Mouse (Mus musculus): Measurements from ENCODE around the gene D930020B18Rik. TPM values are rescaled to one million over a fixed set of nuclear protein-coding genes. Genes with fewer than 3 reads are reported as not detected.
A peak's percentile ranks its signal among the peaks of the same experiment; 100 is the strongest.

Gene D930020B18Rik
- polyA plus RNA-seq, 1 experiment, result not detected

DNA sequence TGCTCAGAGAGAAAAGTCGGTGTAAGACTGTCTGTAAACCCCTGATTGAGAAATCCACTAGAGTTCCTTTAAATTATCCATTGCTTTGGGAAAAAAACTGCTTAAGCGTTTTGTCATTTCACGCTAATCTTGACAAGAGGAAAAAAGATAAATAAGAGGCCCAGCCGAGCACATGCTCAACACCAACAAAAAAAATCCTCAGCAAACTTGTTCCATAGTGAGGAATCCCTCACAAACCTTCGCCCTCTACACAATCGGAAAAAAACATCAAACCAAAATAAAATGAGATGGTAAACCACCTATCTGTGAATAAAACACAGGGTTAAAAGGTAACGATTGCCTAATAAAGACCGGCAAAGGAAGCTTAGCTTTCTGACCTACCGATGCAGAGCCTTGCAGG, 16.4 kb upstream of the D930020B18Rik start:
- DNase-seq (ENCODE audit: low read depth in 1 of 2, low spot score in 2 of 2), result no peak
- Histone ChIP-seq H3K27me3 (ENCODE audit: control insufficient read depth, insufficient read depth, low read length) (no peaks in the 10 kb centered on the region), H3K4me3 (ENCODE audit: extremely low read depth, insufficient read depth, insufficient read length) (no peak overlapping the region), H3K4me1 (ENCODE audit: control insufficient read depth, insufficient read depth, insufficient read length) (peaks cover 3% of the 10 kb centered on the region), H3K36me3 (ENCODE audit: control insufficient read depth, insufficient read depth, low read length) (peaks cover 7% of the 10 kb centered on the region), H3K27ac (ENCODE audit: insufficient read depth, low read length) (no peak overlapping the region)
- 14% methylated on average over 9 of the region's 9 CpGs for WGBS
- TF ChIP-seq POLR2A (IDR thresholded peaks at IDR 0.05; ENCODE audit: low read depth, low read length), result no peak
- TF ChIP-seq CTCF (IDR thresholded peaks at IDR 0.05; ENCODE audit: extremely low read depth, insufficient read depth, insufficient read length, insufficient replicate concordance), result no peak

DNA sequence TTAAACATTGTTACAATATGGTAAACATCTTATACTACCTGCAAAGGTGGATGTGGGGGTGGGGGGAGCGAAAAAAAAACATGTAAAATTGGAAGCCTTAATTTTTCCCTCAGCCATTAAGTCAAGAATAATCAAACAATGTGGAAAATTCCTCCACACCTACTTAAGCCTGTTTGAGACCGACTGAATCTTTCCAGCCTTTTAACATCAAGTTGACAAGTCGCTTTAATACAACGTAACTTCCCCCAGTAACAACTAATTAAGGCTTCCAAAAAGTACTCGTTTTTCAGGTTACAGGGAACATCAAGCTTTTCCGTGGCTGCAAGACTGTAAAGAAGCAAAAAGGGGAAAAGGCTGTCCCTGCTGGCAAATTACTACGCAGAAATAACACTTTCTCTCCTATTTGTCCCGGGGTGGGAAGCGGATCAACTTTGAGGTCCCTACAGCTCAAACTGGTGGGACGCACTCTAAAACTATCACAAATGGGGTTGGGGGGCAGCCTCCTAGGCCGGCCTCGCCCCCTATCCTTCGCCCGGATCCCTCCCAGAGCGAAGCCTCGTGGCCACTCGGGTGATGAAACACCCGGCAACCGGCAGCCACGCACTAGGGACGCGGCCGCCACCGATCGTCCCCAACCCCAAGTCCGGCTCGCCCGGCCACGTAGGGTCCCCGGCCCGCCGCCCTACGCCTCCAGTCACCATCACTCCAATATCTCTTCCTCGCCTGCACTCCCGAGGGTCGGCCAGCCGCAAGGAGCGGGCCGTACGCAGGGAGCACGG, 15.8 kb upstream of the D930020B18Rik start:
- Histone ChIP-seq H3K36me3 (ENCODE audit: control insufficient read depth, insufficient read depth, low read length) (peaks cover 6% of the 10 kb centered on the region), H3K27ac (ENCODE audit: insufficient read depth, low read length) (peak overlapping the region; percentile 70), H3K4me1 (ENCODE audit: control insufficient read depth, insufficient read depth, insufficient read length) (peaks cover 3% of the 10 kb centered on the region), H3K4me3 (ENCODE audit: extremely low read depth, insufficient read depth, insufficient read length) (peak overlapping the region; percentile 87), H3K27me3 (ENCODE audit: control insufficient read depth, insufficient read depth, low read length) (no peaks in the 10 kb centered on the region)
- peak in 1 of 2 experiments; percentile 8 for DNase-seq (ENCODE audit: low read depth in 1 of 2, low spot score in 2 of 2)
- TF ChIP-seq CTCF (IDR thresholded peaks at IDR 0.05; ENCODE audit: extremely low read depth, insufficient read depth, insufficient read length, insufficient replicate concordance), result no peak
- no peak for TF ChIP-seq POLR2A (IDR thresholded peaks at IDR 0.05; ENCODE audit: low read depth, low read length)
- under 1% methylated on average over 41 of the region's 41 CpGs for WGBS

DNA sequence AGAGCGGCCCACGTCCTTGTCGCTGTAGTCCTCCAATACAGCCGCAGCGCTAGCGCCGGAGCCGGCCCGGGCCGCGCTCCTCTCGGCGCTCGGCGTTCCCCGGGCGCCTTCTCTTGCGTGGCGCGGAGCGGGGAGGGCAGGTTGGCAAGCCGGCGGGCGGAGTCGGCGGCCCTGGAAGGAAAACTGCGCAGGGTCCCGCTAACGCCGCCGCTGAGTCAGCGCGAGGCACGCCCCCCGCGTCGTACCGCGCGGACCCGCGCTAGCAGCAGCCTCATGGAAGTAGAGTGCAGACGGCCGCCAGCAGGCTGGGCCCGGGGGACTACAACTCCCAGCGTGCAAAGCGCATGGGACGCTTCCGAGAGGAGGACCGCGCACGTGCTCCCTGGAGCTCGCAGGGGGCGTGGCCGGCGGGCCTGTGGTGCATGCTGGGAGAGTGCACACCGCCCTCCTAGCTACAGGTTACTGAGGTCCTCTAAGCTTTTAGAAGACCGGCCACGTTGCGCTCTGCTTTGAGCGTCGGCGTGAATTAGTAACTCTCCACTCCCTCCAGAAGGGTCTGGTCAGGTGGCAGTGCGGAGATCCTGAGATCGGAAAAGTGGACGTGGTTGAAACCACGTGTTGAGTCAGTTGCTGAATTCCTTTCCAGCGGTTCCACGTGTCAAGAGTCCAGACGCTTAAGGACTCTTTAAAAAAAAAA, 15.1 kb upstream of the D930020B18Rik start, which contains the start of gene Xpot:
Gene Xpot (minus strand): TSS at position 147 of the 697 bp plus-strand sequence.
- Histone ChIP-seq H3K4me1 (ENCODE audit: control insufficient read depth, insufficient read depth, insufficient read length) (peaks cover 3% of the 10 kb centered on the region), H3K27ac (ENCODE audit: insufficient read depth, low read length) (peak within 1 kb of the TSS; percentile 70), H3K36me3 (ENCODE audit: control insufficient read depth, insufficient read depth, low read length) (peaks cover 4% of the 10 kb centered on the region), H3K27me3 (ENCODE audit: control insufficient read depth, insufficient read depth, low read length) (no peaks in the 10 kb centered on the region), H3K4me3 (ENCODE audit: extremely low read depth, insufficient read depth, insufficient read length) (peak within 1 kb of the TSS; percentile 87)
- WGBS, result under 1% methylated on average over 68 of the region's 70 CpGs
- 0 out of 2 replicates have a peak, but pooled peaks have one; percentile 3 for TF ChIP-seq CTCF (IDR thresholded peaks at IDR 0.05; ENCODE audit: extremely low read depth, insufficient read depth, insufficient read length, insufficient replicate concordance)
- peak; percentile 22 for TF ChIP-seq POLR2A (IDR thresholded peaks at IDR 0.05; ENCODE audit: low read depth, low read length)
- peak; percentile 92 to 99 for DNase-seq (ENCODE audit: low read depth in 1 of 2, low spot score in 2 of 2)

DNA sequence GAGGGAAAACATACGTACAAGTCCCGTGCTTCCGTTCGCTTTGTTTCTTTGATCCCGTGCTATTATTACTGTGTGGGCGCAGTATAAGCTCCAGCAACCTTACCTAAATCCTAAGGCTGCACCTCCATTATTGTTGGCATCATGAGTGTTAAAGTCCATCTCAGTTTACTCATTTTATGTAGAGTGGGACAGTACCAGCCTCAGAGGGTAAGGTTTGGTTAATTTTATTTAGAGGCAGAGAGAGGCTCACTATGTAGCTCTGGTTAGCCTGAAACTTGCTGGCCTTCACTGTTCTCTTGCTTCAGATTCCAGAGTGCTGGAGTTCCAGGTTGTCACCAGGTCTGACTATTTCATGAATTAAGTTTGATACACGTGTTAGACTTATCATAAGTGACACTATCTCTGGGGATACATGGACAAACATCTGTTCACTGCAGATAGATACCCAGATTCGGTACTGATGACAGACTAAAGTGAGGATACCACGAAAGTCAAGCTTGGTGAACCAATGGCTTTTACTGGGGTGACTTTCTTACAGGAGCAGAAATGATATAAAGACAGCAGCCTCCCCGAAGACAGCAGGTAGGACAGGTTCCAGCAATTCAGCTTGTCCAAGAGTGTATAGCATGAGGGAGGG, 14.1 kb upstream of the D930020B18Rik start:
- H3K4me3 ChIP-seq (ENCODE audit: extremely low read depth, insufficient read depth, insufficient read length), result no peak overlapping the region
- peaks cover 3% of the 10 kb centered on the region for H3K4me1 ChIP-seq (ENCODE audit: control insufficient read depth, insufficient read depth, insufficient read length)
- WGBS, result 85% methylated on average over 10 of the region's 10 CpGs
- TF ChIP-seq POLR2A (IDR thresholded peaks at IDR 0.05; ENCODE audit: low read depth, low read length) (no peak), CTCF (IDR thresholded peaks at IDR 0.05; ENCODE audit: extremely low read depth, insufficient read depth, insufficient read length, insufficient replicate concordance) (no peak)
- no peaks in the 10 kb centered on the region for H3K27me3 ChIP-seq (ENCODE audit: control insufficient read depth, insufficient read depth, low read length)
- no peak for DNase-seq (ENCODE audit: low read depth in 1 of 2, low spot score in 2 of 2)
- H3K36me3 ChIP-seq (ENCODE audit: control insufficient read depth, insufficient read depth, low read length), result no peaks in the 10 kb centered on the region; the same call in 1 of the 2 replicates
- H3K27ac ChIP-seq (ENCODE audit: insufficient read depth, low read length), result no peak overlapping the region

DNA sequence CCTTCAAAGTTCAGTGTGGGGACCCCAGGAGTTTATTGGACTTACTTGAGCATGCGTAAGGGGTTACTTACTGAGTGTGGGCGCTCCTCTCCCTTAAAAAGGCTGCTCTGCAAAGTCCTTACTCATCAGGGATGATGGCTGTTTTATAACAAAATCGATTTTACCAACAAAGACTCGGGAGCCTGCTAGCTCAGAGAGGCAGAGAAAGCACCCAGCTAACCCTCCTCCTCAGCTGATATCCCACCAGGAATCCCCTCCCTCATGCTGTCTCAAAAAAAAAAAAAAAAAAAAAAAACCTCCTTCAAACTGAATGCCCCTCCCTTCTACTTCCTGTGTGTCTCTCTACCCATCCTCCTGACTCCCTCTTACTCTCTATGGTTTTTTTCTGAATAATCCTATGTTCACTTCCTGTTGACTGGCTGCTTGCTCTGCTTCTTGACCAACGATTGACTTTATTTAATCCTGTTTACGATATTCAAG, 12.8 kb upstream of the D930020B18Rik start:
- Histone ChIP-seq H3K36me3 (ENCODE audit: control insufficient read depth, insufficient read depth, low read length) (no peaks in the 10 kb centered on the region), H3K27me3 (ENCODE audit: control insufficient read depth, insufficient read depth, low read length) (no peaks in the 10 kb centered on the region), H3K4me1 (ENCODE audit: control insufficient read depth, insufficient read depth, insufficient read length) (peaks cover 3% of the 10 kb centered on the region), H3K27ac (ENCODE audit: insufficient read depth, low read length) (no peak overlapping the region), H3K4me3 (ENCODE audit: extremely low read depth, insufficient read depth, insufficient read length) (no peak overlapping the region)
- 87% methylated on average over 6 of the region's 6 CpGs for WGBS
- TF ChIP-seq CTCF (IDR thresholded peaks at IDR 0.05; ENCODE audit: extremely low read depth, insufficient read depth, insufficient read length, insufficient replicate concordance) (no peak), POLR2A (IDR thresholded peaks at IDR 0.05; ENCODE audit: low read depth, low read length) (no peak)
- no peak for DNase-seq (ENCODE audit: low read depth in 1 of 2, low spot score in 2 of 2)

DNA sequence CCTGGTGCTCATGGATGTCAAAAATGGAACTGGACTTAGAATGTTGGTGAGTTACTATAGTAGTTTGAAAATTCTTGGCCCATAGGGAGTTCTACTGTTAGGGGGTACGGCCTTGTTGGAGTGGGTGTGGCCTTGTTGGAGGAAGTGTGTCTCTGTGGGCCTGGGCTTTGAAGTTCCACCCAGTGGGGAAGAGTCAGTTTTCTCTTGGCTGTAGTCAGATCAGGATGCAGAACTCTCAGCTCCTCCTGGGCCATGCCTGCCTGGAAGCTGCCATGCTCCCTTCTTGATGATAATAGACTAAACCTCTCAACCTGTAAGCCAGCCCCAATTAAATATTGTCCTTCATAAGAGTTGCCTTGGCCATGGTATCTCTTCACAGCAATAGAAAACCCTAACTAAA, 7.2 kb upstream of the D930020B18Rik start:
- peaks cover 3% of the 10 kb centered on the region; the same call in 1 of the 2 replicates for H3K4me1 ChIP-seq (ENCODE audit: control insufficient read depth, insufficient read depth, insufficient read length)
- WGBS, result 3% methylated on average over 1 of the region's 1 CpGs
- no peak overlapping the region for H3K27ac ChIP-seq (ENCODE audit: insufficient read depth, low read length)
- no peak for DNase-seq (ENCODE audit: low read depth in 1 of 2, low spot score in 2 of 2)
- TF ChIP-seq CTCF (IDR thresholded peaks at IDR 0.05; ENCODE audit: extremely low read depth, insufficient read depth, insufficient read length, insufficient replicate concordance) (no peak), POLR2A (IDR thresholded peaks at IDR 0.05; ENCODE audit: low read depth, low read length) (no peak)
- no peak overlapping the region for H3K4me3 ChIP-seq (ENCODE audit: extremely low read depth, insufficient read depth, insufficient read length)
- no peaks in the 10 kb centered on the region for H3K36me3 ChIP-seq (ENCODE audit: control insufficient read depth, insufficient read depth, low read length)
- no peaks in the 10 kb centered on the region for H3K27me3 ChIP-seq (ENCODE audit: control insufficient read depth, insufficient read depth, low read length)
